Mouse (Mus musculus) kidney, adult 11 months (tissue): ENCODE data around the gene Ptx3.
"Not testable (repeated sequence)": the region's sequence is repeated elsewhere in the genome, so short reads cannot be mapped to it uniquely, and the experiment has no call there.

Experiments
- DNase-seq: peaks from one replicate; pipeline ENCODE4 v3.0.0; 2022

The Ptx3 gene

DNA sequence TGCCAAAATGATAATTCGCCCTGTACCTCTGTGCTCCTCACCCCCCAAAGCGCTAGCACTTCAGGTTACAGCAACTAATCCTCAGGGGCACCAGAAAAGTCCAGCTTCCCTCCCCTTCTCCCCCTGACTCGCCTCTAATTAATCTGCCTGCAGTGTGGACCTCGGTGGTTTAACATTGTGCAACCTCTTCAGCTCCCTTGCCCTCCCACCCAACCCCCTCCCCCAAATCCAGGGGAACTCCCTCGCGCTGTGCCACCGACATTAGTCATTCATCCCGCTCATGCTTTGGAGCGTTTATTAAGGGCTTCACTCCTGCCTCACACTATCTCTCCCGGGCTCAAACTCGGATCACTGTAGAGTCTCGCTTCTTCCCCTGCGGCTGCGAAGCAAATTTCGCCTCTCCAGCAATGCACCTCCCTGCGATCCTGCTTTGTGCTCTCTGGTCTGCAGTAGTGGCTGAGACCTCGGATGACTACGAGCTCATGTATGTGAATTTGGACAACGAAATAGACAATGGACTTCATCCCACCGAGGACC lies at the start of gene Ptx3:
Ptx3 (plus strand) TSS at position 256 of the 537 bp plus-strand sequence.
- DNase-seq, result no peak

GRCm38 (mm10) chr3:66172907-66173306 lies 46.8 kb upstream of the Ptx3 start:
- no peak for DNase-seq

- no peak for DNase-seq
These were observed 40.1 kb upstream of the Ptx3 start for GRCm38 (mm10) chr3:66179647-66180046.

DNA sequence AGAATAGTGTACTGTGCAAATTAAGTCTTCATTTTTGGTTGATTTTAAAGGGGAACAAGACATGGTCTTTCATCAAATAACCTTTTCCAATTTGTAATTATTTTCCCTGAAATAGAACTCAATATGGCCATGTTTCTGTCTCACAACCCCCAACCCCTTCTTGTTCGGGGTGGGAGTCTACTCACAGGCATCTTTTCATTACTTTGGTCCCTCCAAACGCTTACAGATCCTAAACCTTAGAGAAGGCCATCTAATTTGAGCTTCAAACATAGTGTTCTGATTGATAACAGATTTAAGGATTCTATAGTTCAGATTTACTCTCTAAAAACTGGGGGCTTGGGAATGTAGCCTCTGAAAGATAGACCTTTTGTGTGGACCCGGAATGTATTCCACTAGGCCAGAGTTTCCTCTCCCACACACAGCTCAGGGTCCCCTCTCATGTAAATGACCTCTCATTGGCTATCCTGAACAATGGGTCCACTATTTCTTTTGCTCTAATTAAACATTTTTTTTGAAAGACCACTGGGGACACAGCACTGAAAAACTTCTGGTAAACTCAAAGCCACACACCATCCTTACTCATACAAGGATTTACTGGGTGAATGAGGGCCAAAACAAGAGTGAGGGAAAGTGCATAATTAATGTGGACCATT lies 25.7 kb upstream of the Ptx3 start:
- no peak for DNase-seq

DNA sequence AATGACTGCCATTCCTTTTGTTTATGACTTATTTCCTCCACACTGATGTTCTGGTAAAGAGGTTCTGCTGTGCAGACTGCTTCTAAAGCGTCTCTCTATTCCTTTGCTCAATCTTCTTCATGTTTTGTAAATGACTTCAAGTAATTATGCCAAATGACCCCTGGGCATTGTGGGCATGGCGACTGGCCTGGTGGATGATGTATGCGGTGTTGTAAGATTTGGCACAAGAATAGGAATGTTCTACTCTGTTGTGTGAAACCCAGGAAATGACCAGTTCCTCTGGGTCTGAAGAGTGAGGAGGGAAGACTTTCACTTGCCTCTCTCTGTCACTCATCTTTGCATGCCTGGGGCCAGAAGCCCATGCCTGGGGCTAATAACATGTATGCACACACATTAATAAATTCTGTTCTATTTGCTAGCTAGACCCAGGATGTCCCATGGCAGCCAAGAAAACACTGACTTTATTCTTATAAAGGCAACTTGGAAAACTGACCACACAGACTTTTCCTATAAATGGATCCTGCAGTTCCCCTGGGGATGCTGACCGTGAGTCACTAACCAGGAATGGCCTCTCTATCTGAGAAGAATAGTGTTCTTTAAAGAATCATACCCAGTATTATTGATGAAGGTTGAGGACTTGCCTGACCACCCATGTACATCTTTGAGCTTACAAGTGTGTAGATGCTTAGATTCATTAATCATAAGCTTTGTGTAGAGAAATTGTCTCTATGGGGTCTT lies 10.7 kb upstream of the Ptx3 start:
- DNase-seq, result no peak

DNA sequence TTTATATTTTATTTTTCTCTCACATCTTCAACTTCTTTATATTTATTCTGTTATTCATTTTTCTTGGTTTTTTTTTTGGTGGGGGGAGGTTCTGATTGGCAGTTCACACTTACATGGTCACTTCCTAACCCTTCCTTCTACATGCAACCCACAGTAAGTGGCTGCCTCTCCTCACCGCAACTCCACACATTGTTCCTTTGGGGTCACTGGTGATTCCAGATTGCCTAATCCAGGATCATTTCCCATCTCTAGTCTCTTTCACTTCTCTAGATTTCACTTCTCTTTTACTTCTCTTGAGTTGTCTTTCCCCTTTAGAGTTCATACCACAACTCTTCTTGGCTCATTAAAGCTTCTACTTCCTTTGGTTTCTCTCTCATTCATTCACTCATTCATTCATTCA lies 6.2 kb upstream of the Ptx3 start:
- no peak for DNase-seq

DNA sequence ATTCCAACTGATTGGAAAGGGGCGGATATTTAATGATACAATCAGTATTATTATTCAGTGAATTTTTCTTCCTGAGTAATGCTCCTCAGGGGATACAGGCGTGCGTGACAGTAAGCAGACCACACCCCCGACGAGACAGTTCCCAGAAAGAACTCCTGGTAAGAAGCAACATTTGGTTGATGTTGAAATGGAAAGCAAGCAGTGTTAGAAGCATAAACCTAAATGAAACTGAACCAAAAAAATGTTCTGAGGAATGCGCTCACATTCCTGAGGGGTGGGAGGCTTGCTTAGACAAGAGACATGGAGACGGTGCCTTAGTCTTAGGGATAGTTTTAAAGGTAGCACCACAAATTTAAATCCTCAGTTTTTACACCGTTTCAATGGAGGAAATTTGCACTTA lies 4.0 kb upstream of the Ptx3 start:
- DNase-seq, result no peak

- no peak for DNase-seq
These were observed 988 bp downstream of the Ptx3 start for GRCm38 (mm10) chr3:66220554-66221242.

- no peak for DNase-seq
These were observed 1.5 kb downstream of the Ptx3 start for GRCm38 (mm10) chr3:66221243-66221611.

DNA sequence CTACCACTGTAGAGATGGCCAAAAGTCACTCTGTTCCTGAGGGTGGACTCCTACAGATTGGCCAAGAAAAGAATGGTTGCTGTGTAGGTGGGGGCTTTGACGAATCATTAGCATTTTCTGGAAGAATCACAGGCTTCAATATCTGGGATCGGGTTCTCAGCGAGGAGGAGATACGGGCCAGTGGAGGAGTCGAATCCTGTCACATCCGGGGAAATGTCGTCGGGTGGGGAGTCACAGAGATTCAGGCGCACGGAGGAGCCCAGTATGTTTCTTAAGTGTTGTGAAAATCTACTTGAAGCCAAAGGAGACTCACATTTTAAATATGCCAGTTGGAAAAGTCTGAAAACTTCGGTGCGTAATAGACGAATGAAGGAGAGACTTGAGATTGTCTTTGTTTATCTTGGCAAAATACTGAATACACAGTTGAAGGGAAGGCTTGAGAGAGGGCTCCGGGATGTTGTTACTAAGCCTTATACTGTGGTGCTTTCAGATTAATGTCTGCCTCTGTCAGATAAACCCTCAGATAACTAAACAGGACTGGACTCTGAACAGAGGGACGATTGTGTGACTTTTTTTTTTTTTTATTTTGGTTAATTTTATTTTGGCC lies 5.3 kb downstream of the Ptx3 start:
- no peak for DNase-seq

DNA sequence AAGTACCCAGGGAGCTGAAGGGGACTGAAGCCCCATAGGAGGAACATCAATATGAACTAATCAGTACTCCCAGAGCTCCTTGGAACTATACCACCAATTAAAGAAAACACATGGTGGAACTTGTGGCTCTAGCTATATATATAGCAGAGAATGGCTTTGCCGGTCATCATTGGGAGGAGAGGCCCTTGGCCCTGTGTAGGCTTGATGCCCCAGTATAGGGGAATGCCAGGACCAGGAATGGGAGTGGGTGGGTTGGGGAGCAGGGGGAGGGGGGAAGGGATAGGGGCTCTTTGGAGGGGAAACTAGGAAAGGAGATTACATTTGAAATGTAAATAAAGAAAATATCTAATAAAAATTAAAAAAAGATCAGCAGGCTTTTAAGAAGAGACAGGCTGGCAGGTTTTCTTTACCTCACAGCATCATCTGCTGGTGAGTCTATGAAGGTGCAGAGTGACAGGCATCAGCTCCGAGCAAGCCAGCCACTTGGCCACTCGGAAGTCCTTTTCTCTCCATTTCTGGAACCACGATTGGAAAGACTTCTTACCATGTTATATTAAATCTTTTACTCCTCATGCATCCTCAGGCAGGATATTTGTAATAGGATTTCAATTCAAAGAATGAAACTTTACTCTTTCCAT lies 16.6 kb downstream of the Ptx3 start:
- not testable (repeated sequence) for DNase-seq

- DNase-seq, result no peak
These were observed 20.8 kb downstream of the Ptx3 start for GRCm38 (mm10) chr3:66240476-66240875.

DNA sequence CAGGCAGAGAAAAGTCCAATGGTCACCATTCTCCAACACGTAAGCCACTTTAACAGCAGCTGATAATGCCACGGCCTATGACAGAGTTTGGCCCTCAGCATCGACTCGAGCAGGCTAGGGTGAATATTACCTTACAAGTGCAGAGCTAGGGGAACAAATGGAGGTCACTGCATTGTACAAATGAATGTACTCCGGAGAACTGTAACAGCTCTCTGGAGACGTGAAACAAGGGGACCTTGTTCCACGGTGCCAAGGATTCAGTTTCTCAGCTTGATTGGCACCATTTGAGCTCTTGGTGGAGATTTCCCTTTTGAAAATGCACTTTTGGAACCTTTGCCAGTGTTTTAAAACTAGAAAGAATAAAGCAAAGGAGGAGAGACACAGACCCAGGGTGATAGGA lies 32.1 kb downstream of the Ptx3 start:
- no peak for DNase-seq

DNA sequence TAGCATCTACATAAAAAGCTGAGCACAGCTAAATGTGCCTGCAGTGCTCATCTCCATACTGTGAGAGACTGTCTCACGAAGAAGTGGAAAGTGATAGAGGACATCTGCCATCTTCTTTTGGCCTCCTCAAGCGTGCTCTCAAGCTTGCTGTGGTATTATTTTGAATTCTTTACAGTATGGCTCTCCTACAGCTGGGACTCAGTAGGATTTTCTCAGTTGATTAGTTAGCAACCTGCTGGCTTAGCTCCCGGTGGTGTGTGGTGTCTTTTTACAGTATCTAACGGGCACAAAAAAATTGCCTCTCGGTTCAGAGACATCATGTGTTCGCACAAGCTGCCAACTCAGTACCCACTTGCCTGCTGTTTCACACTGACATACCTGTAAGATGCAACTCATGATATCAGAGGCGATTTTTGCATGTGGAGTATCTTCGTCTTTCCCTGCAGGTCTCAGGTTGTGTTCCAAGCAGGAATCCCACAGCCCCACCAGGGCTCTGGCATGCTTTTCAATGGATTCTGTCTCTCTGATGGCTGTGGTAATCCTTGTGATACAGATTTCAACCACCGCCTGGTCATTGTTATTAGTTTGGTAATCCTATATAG lies 34.9 kb downstream of the Ptx3 start:
- no peak for DNase-seq

DNA sequence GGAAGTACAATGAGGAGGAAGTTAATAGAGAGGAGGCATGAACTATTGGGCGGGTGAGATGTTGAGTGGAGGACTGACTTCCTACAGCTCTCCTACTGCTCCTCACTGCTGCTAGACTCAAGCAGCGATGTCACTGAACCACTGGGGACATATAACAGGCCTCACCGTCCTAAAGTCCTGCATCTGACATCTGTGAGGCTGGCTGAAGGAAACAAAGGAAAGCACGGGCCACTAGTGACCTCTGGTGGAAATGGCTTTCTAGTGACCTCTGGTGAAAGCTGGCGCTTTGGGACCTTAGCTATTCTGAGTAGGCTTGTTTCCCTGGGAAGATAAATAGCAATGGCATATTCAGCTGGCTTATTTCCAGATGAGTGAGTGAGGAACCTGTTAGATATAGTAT lies 42.6 kb downstream of the Ptx3 start:
- DNase-seq, result no peak

- no peak for DNase-seq
These were observed 43.6 kb downstream of the Ptx3 start for GRCm38 (mm10) chr3:66263270-66263669.
